Mouse (Mus musculus) spleen, adult 2 months (tissue): Measurements from ENCODE around the gene Gvin1.
"Not testable (repeated sequence)": the region's sequence is repeated elsewhere in the genome, so short reads cannot be mapped to it uniquely, and the experiment has no call there.

ENCODE experiments used
- CTCF ChIP-seq: fragments of 200-500 bp; IDR thresholded peaks from 2 replicates; pipeline ENCODE4 v1.5.1; 2011; ENCODE audit warnings: mild to moderate bottlenecking, inconsistent platforms; ENCODE audit not compliant: insufficient read depth, insufficient read length, insufficient replicate concordance; ENCODE audit errors: extremely low read depth
- POLR2A ChIP-seq: fragments of 200-500 bp; IDR thresholded peaks from 2 replicates; pipeline ENCODE4 v1.6.1; 2011; ENCODE audit warnings: low read depth, low read length, inconsistent platforms

DNA sequence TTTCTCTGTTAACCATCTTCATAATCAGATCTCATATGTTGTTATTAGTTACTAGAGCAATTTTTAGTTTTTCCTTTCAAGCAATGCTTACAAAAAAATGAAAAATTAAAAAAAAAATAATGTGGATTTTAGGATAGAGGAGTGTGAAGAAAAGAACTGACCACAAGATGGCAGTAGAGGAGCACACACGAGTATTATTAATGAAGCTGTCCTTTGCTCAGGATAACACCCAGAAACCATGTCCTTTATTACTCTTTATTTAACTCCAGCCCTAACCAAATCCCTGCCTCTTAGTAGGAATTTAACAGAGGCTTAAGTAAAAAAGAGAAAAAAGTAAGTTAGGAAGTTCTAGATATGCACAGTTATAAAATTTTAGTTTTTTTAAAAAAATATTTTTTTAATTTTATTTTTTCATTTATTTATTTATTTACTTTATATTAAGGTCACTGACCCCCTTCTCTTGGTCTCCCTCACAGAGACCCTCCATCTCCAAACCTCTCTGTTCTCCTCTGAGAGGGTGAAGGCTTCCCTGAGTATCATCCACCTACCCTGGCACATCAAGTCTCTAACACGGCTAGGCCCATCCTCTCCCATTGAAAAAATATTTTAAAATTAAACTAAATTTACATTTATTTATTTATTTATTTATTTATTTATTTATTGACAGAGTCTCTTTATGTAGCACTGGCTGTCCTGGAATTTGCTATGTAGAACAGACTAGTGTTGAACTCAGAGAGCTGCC, 69.9 kb downstream of the Gvin1 start:
- TF ChIP-seq CTCF, POLR2A: not testable (repeated sequence)
